Mouse (Mus musculus): ENCODE results near the gene Unc5c. TPM values are rescaled to one million over a fixed set of nuclear protein-coding genes. Genes with fewer than 3 reads are reported as not detected.
A peak's percentile ranks its signal among the peaks of the same experiment; 100 is the strongest.

Unc5c gene
- total and polyA plus RNA-seq, 3 experiments, result not detected

DNA sequence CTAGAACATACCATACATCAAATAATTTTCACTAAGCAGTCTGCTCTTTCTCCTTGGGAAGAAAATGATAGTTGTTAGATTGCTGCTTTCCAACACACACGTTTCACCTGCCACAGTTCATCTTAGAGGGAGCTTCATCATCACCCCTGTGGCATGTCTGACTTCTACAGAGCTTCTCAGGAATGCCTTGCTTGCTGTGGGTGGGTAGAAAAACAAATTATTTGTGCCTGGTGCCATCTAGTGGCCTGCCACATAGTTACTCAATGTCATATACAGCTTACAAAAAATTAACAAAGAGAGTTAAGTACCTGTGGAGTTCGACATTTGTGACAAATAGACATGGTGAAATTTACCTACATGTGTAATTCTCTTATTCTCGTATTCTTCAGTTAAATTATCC lies 366.1 kb downstream of the Unc5c start:
- peaks cover 5 to 7% of the 10 kb centered on the region in 2 experiments; a peak in 2 of 4 replicates for H3K4me1 ChIP-seq (ENCODE audit: control insufficient read depth in 1 of 2, insufficient read depth in 2 of 2)
- no peaks in the 10 kb centered on the region for H3K9me3 ChIP-seq (replicated peaks; ENCODE audit: low read length)
- peak; percentile 81 for DNase-seq (ENCODE audit: extremely low read depth)
- no peak overlapping the region for H3K9ac ChIP-seq (ENCODE audit: insufficient read depth, low read depth)
- in situ Hi-C loops (cut with MboI; ENCODE audit: low pct_ligation_motif_present, low pct_unique_long_range_greater_than_20kb, low sequenced_read_pairs), result loop anchor here (25.0 kb wide), 1 partner anchor 369 kb away; the partner anchor contains the start of gene Unc5c
- TF ChIP-seq ZMIZ1 (IDR thresholded peaks at IDR 0.05; ENCODE audit: low read depth, low read length), result no peak
- TF ChIP-seq PAX5 (IDR thresholded peaks at IDR 0.05; ENCODE audit: low read length), result no peak
- peak; percentile 90 for TF ChIP-seq SMC3 (IDR thresholded peaks at IDR 0.05; ENCODE audit: low read depth, low read length)
- no peak for TF ChIP-seq ELF1 (IDR thresholded peaks at IDR 0.05; ENCODE audit: low read depth, low read length)
- TF ChIP-seq GABPA (IDR thresholded peaks at IDR 0.05; ENCODE audit: insufficient replicate concordance, low read depth, low read length), result no peak
- peak; percentile 85 for TF ChIP-seq ZC3H11A (IDR thresholded peaks at IDR 0.05; ENCODE audit: low read depth, low read length)
- no peak for TF ChIP-seq ZKSCAN1 (IDR thresholded peaks at IDR 0.05; ENCODE audit: borderline replicate concordance, low read depth, low read length)
- TF ChIP-seq MYC (IDR thresholded peaks at IDR 0.05; ENCODE audit: low read depth, low read length), result no peak
- TF ChIP-seq MAFK (IDR thresholded peaks at IDR 0.05; ENCODE audit: insufficient replicate concordance, low read length), result no peak
- no peak for TF ChIP-seq USF1 (IDR thresholded peaks at IDR 0.05; ENCODE audit: low read depth, low read length)
- peak; percentile 47; the same call in 1 of the 2 replicates for TF ChIP-seq JUND (conservative IDR thresholded peaks at IDR 0.05; ENCODE audit: low read depth, low read length)
- no peak for TF ChIP-seq IRF4 (IDR thresholded peaks at IDR 0.05; ENCODE audit: low read depth, low read length)
- no peak for TF ChIP-seq JUN (IDR thresholded peaks at IDR 0.05; ENCODE audit: insufficient read depth, low read depth, low read length)
- no peak for TF ChIP-seq MAZ (IDR thresholded peaks at IDR 0.05; ENCODE audit: low read depth, low read length)
- TF ChIP-seq HCFC1 (IDR thresholded peaks at IDR 0.05; ENCODE audit: low read depth, low read length), result no peak
- no peak for TF ChIP-seq TCF12 (IDR thresholded peaks at IDR 0.05; ENCODE audit: low read depth, low read length)
- no peak for TF ChIP-seq CHD2 (IDR thresholded peaks at IDR 0.05; ENCODE audit: low read length)
- no peak for TF ChIP-seq RCOR1 (conservative IDR thresholded peaks at IDR 0.05; ENCODE audit: low read depth, low read length)
- no peak for TF ChIP-seq BHLHE40 (IDR thresholded peaks at IDR 0.05; ENCODE audit: low read depth, low read length)
- TF ChIP-seq POLR2AphosphoS2 (IDR thresholded peaks at IDR 0.05; ENCODE audit: low read depth, low read length), result no peak
- TF ChIP-seq RAD21 (IDR thresholded peaks at IDR 0.05; ENCODE audit: low read depth, low read length), result peak; percentile 100
- peak; percentile 62 to 96; a peak in 3 of 4 replicates for TF ChIP-seq CTCF (conservative IDR thresholded peaks at IDR 0.05 in 1 of 2, IDR thresholded peaks at IDR 0.05 in 1 of 2; ENCODE audit: low read depth in 2 of 2, low read length in 2 of 2)
- no peak overlapping the region for H3K27ac ChIP-seq (ENCODE audit: insufficient read depth, low read depth)
- H3K27me3 ChIP-seq (replicated peaks), result no peaks in the 10 kb centered on the region
- no peaks in the 10 kb centered on the region for H3K79me2 ChIP-seq (replicated peaks; ENCODE audit: control insufficient read depth, extremely low read depth, insufficient read depth, poor library complexity, severe bottlenecking)
- H3K4me3 ChIP-seq (replicated peaks in 1 of 3; ENCODE audit: low read depth in 2 of 3, low read length in 2 of 3, poor library complexity in 1 of 3), result no peak overlapping the region
- no peak overlapping the region for H3K4me2 ChIP-seq (ENCODE audit: insufficient read depth, low read depth, poor library complexity, severe bottlenecking)
- dilution Hi-C loops (cut with MboI; ENCODE audit: extremely low pct_ligation_motif_present, extremely low pct_unique_long_range_greater_than_20kb, low sequenced_read_pairs), result no loop called here
- no peaks in the 10 kb centered on the region for H3K36me3 ChIP-seq (replicated peaks in 1 of 2; ENCODE audit: control insufficient read depth in 1 of 2, insufficient read depth in 1 of 2, low read length in 1 of 2)

Data from CH12.LX (cell line).